Mouse (Mus musculus) erythroblast, embryonic 14.5 days (primary cell): ENCODE measurements around the gene Tmem29.

Experiments
- GATA1 ChIP-seq: IDR thresholded peaks from 2 replicates; pipeline ENCODE4 v1.6.1; 2012; ENCODE audit warnings: low read length, inconsistent platforms, mixed read lengths
- TAL1 ChIP-seq: IDR thresholded peaks from 3 replicates; pipeline ENCODE4 v1.6.1; 2012; ENCODE audit warnings: low read length, inconsistent platforms, mixed read lengths

DNA sequence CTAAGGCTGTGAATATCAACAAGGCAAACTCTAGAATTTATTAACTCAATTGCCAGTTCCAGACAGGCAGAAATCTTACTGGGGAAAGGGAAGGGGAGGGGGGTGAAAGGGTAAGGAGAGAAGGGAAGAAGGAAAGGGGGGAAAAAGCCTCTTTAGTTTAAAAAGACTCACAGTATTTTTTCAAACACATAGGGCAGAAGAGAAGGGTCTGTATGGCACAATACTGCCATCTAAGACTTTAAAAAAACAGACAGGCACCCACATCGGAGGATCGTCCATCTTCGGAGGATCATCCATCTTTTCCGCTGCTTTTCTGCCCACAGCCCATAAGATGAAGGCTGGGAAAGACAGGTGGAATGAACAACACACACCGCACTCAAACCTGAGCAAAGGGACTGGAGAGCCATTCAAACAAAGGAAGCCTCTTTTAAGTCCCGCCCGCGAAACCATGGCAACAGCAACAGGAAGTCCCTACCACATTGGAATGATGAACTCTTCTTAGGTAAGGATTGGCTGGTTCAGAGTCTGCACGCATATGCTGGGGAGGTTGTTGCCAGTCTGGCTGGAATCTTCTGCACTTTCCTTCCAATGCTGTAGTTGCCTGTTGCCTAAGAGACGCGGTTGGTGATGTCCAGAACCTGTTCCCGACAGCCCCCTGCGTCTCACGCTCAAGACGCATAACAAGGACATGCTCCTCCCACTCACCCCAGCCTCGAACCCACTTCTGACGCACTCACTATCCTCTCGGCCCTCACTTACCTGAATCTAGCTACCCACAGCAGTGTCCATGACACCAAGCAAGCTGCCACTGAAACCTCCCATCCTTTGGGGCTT is 18.2 kb downstream of the Tmem29 start:
- no peak for TF ChIP-seq GATA1
- TF ChIP-seq TAL1, result no peak
